Mouse (Mus musculus): ENCODE results near the gene Bag6.

- TF ChIP-seq CTCF (IDR thresholded peaks at IDR 0.05; ENCODE audit: low read depth) (peak; percentile 86), EP300 (IDR thresholded peaks at IDR 0.05; ENCODE audit: low read depth) (no peak)
Observed at GRCm38 (mm10) chr17:35178528-35178927, 43.5 kb downstream of the Bag6 start.
